Mouse (Mus musculus): ENCODE measurements around the gene Copz1.

- TF ChIP-seq CTCF (IDR thresholded peaks at IDR 0.05) (no peak), EP300 (IDR thresholded peaks at IDR 0.05; ENCODE audit: insufficient read depth, low read depth, low read length) (no peak)
Measured at GRCm38 (mm10) chr15:103245616-103246015, 26.9 kb upstream of the Copz1 start.

Measured in heart, adult 2 months (tissue).